Mouse (Mus musculus) embryonic fibroblast, embryonic 13.5 days (primary cell): ENCODE measurements around the gene Tha1.

Source experiments
- CTCF ChIP-seq: IDR thresholded peaks from 2 replicates; pipeline ENCODE4 v1.5.1; 2011; ENCODE audit warnings: mild to moderate bottlenecking, control low read depth, low read length, moderate library complexity, borderline replicate concordance; ENCODE audit not compliant: insufficient read depth
- POLR2A ChIP-seq: IDR thresholded peaks from 2 replicates; pipeline ENCODE4 v1.6.1; 2011; ENCODE audit warnings: low read depth, mild to moderate bottlenecking, control low read depth, low read length, moderate library complexity

DNA sequence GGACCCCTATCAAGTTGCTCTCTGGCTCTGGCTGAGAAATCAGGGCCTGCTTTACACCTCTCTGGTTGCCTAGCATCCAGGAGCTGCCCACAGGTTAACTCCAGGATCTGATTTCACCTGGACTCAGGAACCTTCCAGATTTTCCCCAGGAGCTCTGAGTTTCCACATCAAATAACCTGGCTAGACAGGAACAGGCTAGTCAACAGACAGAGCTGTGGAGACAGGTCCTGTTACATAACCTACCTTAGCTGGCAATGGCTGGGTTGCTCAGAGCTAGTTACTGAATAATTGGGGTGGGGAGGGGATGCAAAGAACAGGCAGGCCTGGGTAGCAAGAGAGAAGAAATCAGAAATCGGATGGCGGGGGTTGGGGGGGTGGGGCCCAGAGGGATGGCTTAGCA lies 28.3 kb downstream of the Tha1 start:
- TF ChIP-seq CTCF (no peak), POLR2A (no peak)
